Comparison of ENCODE assay signal across 27 mouse cellular contexts in genomic region chr16:31062918-31063317, GRCm38 (mm10). TPM values are rescaled to one million over a fixed set of nuclear protein-coding genes. Genes with fewer than 3 reads are reported as not detected.
DNase-seq lines count a peak whose midpoint lies in the region; ATAC-seq and TF ChIP-seq lines count a peak whose summit lies in the region.
"Had no signal": no experiment of that assay in that cellular context is flagged by ENCODE, and none has a peak within 500 bp of the region (broad histone marks: within the 10 kb centered on the region; RNA-seq: fewer than 3 reads in every experiment).

No protein-coding gene starts in this region.

- H3K27ac ChIP-seq in forebrain, embryonic 10.5 days, result peak overlapping the region; percentile 13; the same call in 1 of the 2 replicates
- H3K27ac ChIP-seq in forebrain, embryonic 13.5 days, result no peak overlapping the region
- no peak overlapping the region for H3K27ac ChIP-seq in intestine, embryonic 15.5 days
- no peak overlapping the region for H3K27ac ChIP-seq in intestine, postnatal 0 days (ENCODE audit: low read depth, low read length)
- H3K27ac ChIP-seq in stomach, postnatal 0 days (replicated peaks), result no peak overlapping the region
- H3K27ac ChIP-seq: embryonic facial prominence, embryonic 13.5 days; embryonic facial prominence, embryonic 15.5 days had no signal

- no peak overlapping the region for H3K4me2 ChIP-seq in forebrain, embryonic 13.5 days
- H3K4me2 ChIP-seq in intestine, embryonic 15.5 days (replicated peaks), result no peak overlapping the region
- no peak overlapping the region for H3K4me2 ChIP-seq in intestine, postnatal 0 days (replicated peaks; ENCODE audit: low read depth)
- H3K4me2 ChIP-seq in stomach, postnatal 0 days (replicated peaks; ENCODE audit: low read depth), result no peak overlapping the region
- H3K4me2 ChIP-seq: embryonic facial prominence, embryonic 13.5 days; embryonic facial prominence, embryonic 15.5 days had no signal

- H3K36me3 ChIP-seq in forebrain, embryonic 10.5 days (replicated peaks), result no peaks in the 10 kb centered on the region
- no peaks in the 10 kb centered on the region for H3K36me3 ChIP-seq in forebrain, embryonic 13.5 days (ENCODE audit: poor library complexity, severe bottlenecking)
- H3K36me3 ChIP-seq in intestine, embryonic 15.5 days, result no peaks in the 10 kb centered on the region
- no peaks in the 10 kb centered on the region; the same call in 1 of the 2 replicates for H3K36me3 ChIP-seq in intestine, postnatal 0 days (ENCODE audit: control insufficient read depth, insufficient read depth)
- H3K36me3 ChIP-seq in stomach, postnatal 0 days (ENCODE audit: control insufficient read depth, insufficient read depth, low read length), result no peaks in the 10 kb centered on the region
- H3K36me3 ChIP-seq: embryonic facial prominence, embryonic 13.5 days; embryonic facial prominence, embryonic 15.5 days had no signal

- DNase-seq in forebrain, embryonic 10.5 days (ENCODE audit: extremely low spot score, low spot score), result no peak
- no peak for DNase-seq in stomach, postnatal 0 days (ENCODE audit: low spot score)
- DNase-seq: adrenal gland, adult 8-10 months; adrenal gland, postnatal 14 days; adrenal gland, postnatal 36 days; B cell, adult 2 months; cerebellum, adult 11 months; cerebellum, adult 18-20 months; cerebellum, adult 8-10 months; cerebellum, adult 9-11 months; cerebellum, postnatal 14 days; cerebellum, postnatal 36 days; embryo, embryonic 11 days had no signal

- no peak for TF ChIP-seq EP300 in stomach, postnatal 0 days (optimal IDR thresholded peaks at IDR 0.05)

- H3K27me3 ChIP-seq in forebrain, embryonic 10.5 days (ENCODE audit: poor library complexity, severe bottlenecking), result no peaks in the 10 kb centered on the region
- no peaks in the 10 kb centered on the region for H3K27me3 ChIP-seq in forebrain, embryonic 13.5 days
- no peaks in the 10 kb centered on the region for H3K27me3 ChIP-seq in intestine, embryonic 15.5 days (replicated peaks)
- no peaks in the 10 kb centered on the region for H3K27me3 ChIP-seq in intestine, postnatal 0 days (replicated peaks; ENCODE audit: control insufficient read depth, insufficient read depth, low read length)
- H3K27me3 ChIP-seq in stomach, postnatal 0 days (ENCODE audit: control insufficient read depth, insufficient read depth, low read length), result no peaks in the 10 kb centered on the region
- H3K27me3 ChIP-seq: CH12.LX; embryonic facial prominence, embryonic 13.5 days; embryonic facial prominence, embryonic 15.5 days; Patski had no signal

- no peak overlapping the region for H3K9ac ChIP-seq in forebrain, embryonic 13.5 days
- H3K9ac ChIP-seq in intestine, embryonic 15.5 days, result no peak overlapping the region
- no peak overlapping the region for H3K9ac ChIP-seq in intestine, postnatal 0 days (ENCODE audit: low read depth, low read length)
- no peak overlapping the region for H3K9ac ChIP-seq in stomach, postnatal 0 days (ENCODE audit: low read length)
- H3K9ac ChIP-seq: embryonic facial prominence, embryonic 13.5 days; embryonic facial prominence, embryonic 15.5 days had no signal

- no peak for ATAC-seq in forebrain, embryonic 13.5 days
- 0 out of 2 replicates have a peak, but pooled peaks have one; percentile 29 for ATAC-seq in intestine, embryonic 15.5 days
- ATAC-seq in intestine, postnatal 0 days, result no peak
- ATAC-seq in stomach, postnatal 0 days (ENCODE audit: low FRiP score, low TSS enrichment), result peak; percentile 38; the same call in 1 of the 2 replicates
- no peak for ATAC-seq in cerebellum, adult (ENCODE audit: insufficient number of reproducible peaks, low FRiP score, low TSS enrichment)
- ATAC-seq: activated CD4-positive, CD25-positive, alpha-beta regulatory T cell, adult 4 months; CD4-positive, CD25-positive, alpha-beta regulatory T cell, adult 4 months; forebrain, embryonic 14.5 days; forebrain, embryonic 16.5 days; Patski had no signal

- no peak overlapping the region for H3K4me3 ChIP-seq in forebrain, embryonic 10.5 days
- H3K4me3 ChIP-seq in forebrain, embryonic 13.5 days, result no peak overlapping the region
- no peak overlapping the region for H3K4me3 ChIP-seq in intestine, embryonic 15.5 days (replicated peaks)
- no peak overlapping the region for H3K4me3 ChIP-seq in intestine, postnatal 0 days (ENCODE audit: low read depth, low read length)
- H3K4me3 ChIP-seq in stomach, postnatal 0 days (ENCODE audit: low read depth, low read length), result no peak overlapping the region
- H3K4me3 ChIP-seq: embryonic facial prominence, embryonic 13.5 days; embryonic facial prominence, embryonic 15.5 days; erythroblast, embryonic 14.5 days had no signal

- no peaks in the 10 kb centered on the region for H3K9me3 ChIP-seq in forebrain, embryonic 10.5 days
- H3K9me3 ChIP-seq in forebrain, embryonic 13.5 days (replicated peaks), result no peaks in the 10 kb centered on the region
- H3K9me3 ChIP-seq in intestine, embryonic 15.5 days, result no peaks in the 10 kb centered on the region
- H3K9me3 ChIP-seq in intestine, postnatal 0 days (ENCODE audit: control insufficient read depth), result no peaks in the 10 kb centered on the region
- H3K9me3 ChIP-seq in stomach, postnatal 0 days (ENCODE audit: control insufficient read depth, low read length), result no peaks in the 10 kb centered on the region
- H3K9me3 ChIP-seq: embryonic facial prominence, embryonic 13.5 days; embryonic facial prominence, embryonic 15.5 days; G1E had no signal

- peaks cover 48% of the 10 kb centered on the region for H3K4me1 ChIP-seq in forebrain, embryonic 10.5 days
- H3K4me1 ChIP-seq in forebrain, embryonic 13.5 days, result peaks cover 9% of the 10 kb centered on the region
- peaks cover 15% of the 10 kb centered on the region for H3K4me1 ChIP-seq in intestine, embryonic 15.5 days (replicated peaks)
- H3K4me1 ChIP-seq in intestine, postnatal 0 days (replicated peaks; ENCODE audit: control insufficient read depth, insufficient read depth, low read length), result peaks cover 6% of the 10 kb centered on the region; the same call in 1 of the 2 replicates
- no peaks in the 10 kb centered on the region for H3K4me1 ChIP-seq in stomach, postnatal 0 days (replicated peaks; ENCODE audit: control insufficient read depth, insufficient read depth)

- WGBS in forebrain, embryonic 10.5 days, result 94% methylated on average over 3 of the region's 3 CpGs
- 78% methylated on average over 3 of the region's 3 CpGs for WGBS in forebrain, embryonic 13.5 days
- WGBS in intestine, embryonic 15.5 days, result 44% methylated on average over 3 of the region's 3 CpGs
- WGBS in intestine, postnatal 0 days, result 43% methylated on average over 3 of the region's 3 CpGs
- WGBS in stomach, postnatal 0 days, result 41% methylated on average over 3 of the region's 3 CpGs

- no peak for TF ChIP-seq CTCF in intestine, postnatal 0 days (IDR thresholded peaks at IDR 0.05; ENCODE audit: low read depth)
- TF ChIP-seq CTCF in stomach, postnatal 0 days (IDR thresholded peaks at IDR 0.05; ENCODE audit: low read depth), result no peak

RNA-seq across cellular contexts. Expression of gene Xxylt1, which starts 18.3 kb away (rescaled TPM):
- polyA plus RNA-seq in forebrain, embryonic 10.5 days (2016; fragmentation: Nextera tagmentation; extraction: Ambion mirVana), result 13.9 and 14.4 TPM in 2 replicates
- polyA plus RNA-seq in forebrain, embryonic 13.5 days (2015; fragmentation: Nextera tagmentation; extraction: Ambion mirVana), result 7.3 and 7.5 TPM in 2 replicates
- 14.5 and 17.5 TPM in 2 replicates for polyA plus RNA-seq in intestine, embryonic 15.5 days (2015; fragmentation: Nextera tagmentation; extraction: Ambion mirVana)
- 14.3 and 17.1 TPM in 2 replicates for polyA plus RNA-seq in intestine, postnatal 0 days (2015; fragmentation: Nextera tagmentation; extraction: Ambion mirVana)
- polyA plus RNA-seq in stomach, postnatal 0 days (2015; fragmentation: Nextera tagmentation; extraction: Ambion mirVana), result 7.2 and 7.3 TPM in 2 replicates

Comparison
In these comparisons a context has a peak if more than half of its experiments do, and no peak if none do; other contexts are left out.
1. ATAC-seq: peak in intestine, embryonic 15.5 days (single experiment) and stomach, postnatal 0 days (single experiment); none in forebrain, embryonic 13.5 days (single experiment), intestine, postnatal 0 days (single experiment) and cerebellum, adult (single experiment).